Mouse (Mus musculus) urinary bladder, adult 2 months (tissue): ENCODE measurements around the gene Scg3. TPM values are rescaled to one million over a fixed set of nuclear protein-coding genes. Genes with fewer than 3 reads are reported as not detected.

Experiments
- polyA plus RNA-seq: library from polyadenylated mRNA; depleted of rRNA; stranded (reverse); fragments of >200 nt; gene quantifications from 2 replicates; pipeline ENCODE4 v1.2.3, GENCODE M21; 2012; rRNA removed

The Scg3 gene
- polyA plus RNA-seq, 1 experiment = 0.85 TPM

Other genes with a start within 250 kb of the Scg3 start
- 3.2 and 5.1 TPM in 2 replicates for gene Leo1, start 242.5 kb downstream of the Scg3 start, polyA plus RNA-seq
- 73.0 and 73.1 TPM in 2 replicates for gene Tmod3, start 124.4 kb downstream of the Scg3 start, polyA plus RNA-seq
- 5.0 and 7.0 TPM in 2 replicates for gene Tmod2, start 72.7 kb downstream of the Scg3 start, polyA plus RNA-seq
- 42.3 and 48.9 TPM in 2 replicates for gene Lysmd2, start 58.3 kb downstream of the Scg3 start, polyA plus RNA-seq
- gene Bmp5, start 91.3 kb upstream of the Scg3 start, polyA plus RNA-seq = 32.3 and 39.4 TPM in 2 replicates